Mouse (Mus musculus) forebrain, embryonic 16.5 days (tissue): ENCODE measurements around the gene Klhl28. TPM values are rescaled to one million over a fixed set of nuclear protein-coding genes. Genes with fewer than 3 reads are reported as not detected.

Experiments
- ATAC-seq: fragments of 200-750 bp; cut with Nextera tagmentation; 2 replicates; pipeline ENCODE4 v1.8.0; 2017; ENCODE audit warnings: mild to moderate bottlenecking, moderate library complexity
- H3K27ac ChIP-seq: fragments of 300-500 bp; sonication (generic); 2 replicates; pipeline ENCODE4 v1.5.1; 2014; ENCODE audit warnings: low read length, control low read depth
- H3K27me3 ChIP-seq: fragments of 300-500 bp; sonication (generic); replicated peaks from 2 replicates; pipeline ENCODE4 v1.6.1; 2014; ENCODE audit warnings: low read length; ENCODE audit not compliant: control insufficient read depth, insufficient read depth
- H3K36me3 ChIP-seq: fragments of 300-500 bp; sonication (generic); 2 replicates; pipeline ENCODE4 v1.6.1; 2014; ENCODE audit not compliant: control insufficient read depth, insufficient read depth
- H3K4me1 ChIP-seq: fragments of 300-500 bp; sonication (generic); replicated peaks from 2 replicates; pipeline ENCODE4 v1.6.1; 2014; ENCODE audit warnings: low read length; ENCODE audit not compliant: control insufficient read depth, insufficient read depth
- H3K4me2 ChIP-seq: fragments of 300-500 bp; sonication (generic); 2 replicates; pipeline ENCODE4 v1.6.1; 2014; ENCODE audit warnings: mild to moderate bottlenecking, low read length, control low read depth
- H3K4me3 ChIP-seq: fragments of 300-500 bp; sonication (generic); replicated peaks from 2 replicates; pipeline ENCODE4 v1.5.1; 2014; ENCODE audit warnings: mild to moderate bottlenecking, low read length, control low read depth
- H3K9ac ChIP-seq: fragments of 300-500 bp; sonication (generic); replicated peaks from 2 replicates; pipeline ENCODE4 v1.6.1; 2014; ENCODE audit warnings: low read depth, low read length, control low read depth
- H3K9me3 ChIP-seq: fragments of 300-500 bp; sonication (generic); 2 replicates; pipeline ENCODE4 v1.6.1; 2016; ENCODE audit warnings: low read length; ENCODE audit not compliant: control insufficient read depth
- WGBS: fragments of 180-500 bp; shearing (Covaris S2); extraction: QIAGEN DNeasy Blood & Tissue Kit; methylation state at CpG from one replicate; pipeline ENCODE4 v1.1.7; 2014; 5-methylcytosine and 5-hydroxymethylcytosine counted together
- polyA plus RNA-seq: library from polyadenylated mRNA; unstranded; fragments of >200 nt; fragmentation: Nextera tagmentation; extraction: Ambion mirVana; gene quantifications from 2 replicates; pipeline ENCODE4 v1.2.1, GENCODE M21; 2015

Gene Klhl28
- polyA plus RNA-seq, 1 experiment from 2014 or later = 27.7 TPM

GRCm38 (mm10) chr12:64966652-64967435 is 1.5 kb upstream of the Klhl28 start:
- H3K36me3 ChIP-seq = no peaks in the 10 kb centered on the region
- no peak overlapping the region; the same call in 1 of the 2 replicates for H3K27ac ChIP-seq
- H3K4me1 ChIP-seq = peaks cover 41% of the 10 kb centered on the region
- H3K27me3 ChIP-seq = no peaks in the 10 kb centered on the region
- 3% methylated on average over 19 of the region's 19 CpGs for WGBS
- ATAC-seq = no peak
- H3K4me3 ChIP-seq = peak overlapping the region; percentile 89
- no peaks in the 10 kb centered on the region for H3K9me3 ChIP-seq
- peak overlapping the region; percentile 86 for H3K9ac ChIP-seq
- H3K4me2 ChIP-seq = peak overlapping the region; percentile 85

GRCm38 (mm10) chr12:64966101-64966631 is 832 bp upstream of the Klhl28 start:
- Histone ChIP-seq H3K9me3 (no peaks in the 10 kb centered on the region), H3K36me3 (no peaks in the 10 kb centered on the region), H3K4me1 (peaks cover 37% of the 10 kb centered on the region), H3K9ac (peak overlapping the region; percentile 86), H3K27me3 (no peaks in the 10 kb centered on the region), H3K4me2 (peak overlapping the region; percentile 85), H3K27ac (peak overlapping the region; percentile 66), H3K4me3 (peak overlapping the region; percentile 89)
- no peak; the same call in 1 of the 2 replicates for ATAC-seq
- WGBS = 0% methylated on average over 44 of the region's 44 CpGs

- 28% methylated on average over 4 of the region's 4 CpGs for WGBS
- Histone ChIP-seq H3K36me3 (no peaks in the 10 kb centered on the region), H3K4me3 (peak overlapping the region; percentile 89), H3K4me2 (peak overlapping the region; percentile 62), H3K9ac (peak overlapping the region; percentile 57), H3K27ac (no peak overlapping the region), H3K9me3 (no peaks in the 10 kb centered on the region), H3K4me1 (peaks cover 26% of the 10 kb centered on the region), H3K27me3 (no peaks in the 10 kb centered on the region)
- ATAC-seq = no peak
Measured at GRCm38 (mm10) chr12:64964560-64964959, 774 bp downstream of the Klhl28 start.

GRCm38 (mm10) chr12:64937493-64937892 is 27.8 kb downstream of the Klhl28 start:
- 84% methylated on average over 2 of the region's 2 CpGs for WGBS
- H3K27ac ChIP-seq = no peak overlapping the region
- ATAC-seq = no peak
- H3K4me3 ChIP-seq = no peak overlapping the region
- no peaks in the 10 kb centered on the region for H3K9me3 ChIP-seq
- no peaks in the 10 kb centered on the region for H3K4me1 ChIP-seq
- H3K4me2 ChIP-seq = no peak overlapping the region
- no peaks in the 10 kb centered on the region for H3K27me3 ChIP-seq
- H3K36me3 ChIP-seq = peaks cover 8% of the 10 kb centered on the region; the same call in 1 of the 2 replicates
- no peak overlapping the region for H3K9ac ChIP-seq

GRCm38 (mm10) chr12:64917578-64918471 is 47.5 kb downstream of the Klhl28 start, which contains the start of gene Gm527:
Gene Gm527, plus strand, starts transcription at chr12:64917906.
- WGBS = under 1% methylated on average over 84 of the region's 93 CpGs
- H3K4me2 ChIP-seq = peak within 1 kb of the TSS; percentile 78
- peak; percentile 100 for ATAC-seq
- H3K36me3 ChIP-seq = peaks cover 2% of the 10 kb centered on the region; the same call in 1 of the 2 replicates
- peak within 1 kb of the TSS; percentile 86 for H3K9ac ChIP-seq
- H3K4me1 ChIP-seq = peaks cover 4% of the 10 kb centered on the region; the same call in 1 of the 2 replicates
- peak within 1 kb of the TSS; percentile 84 for H3K4me3 ChIP-seq
- no peaks in the 10 kb centered on the region for H3K27me3 ChIP-seq
- no peaks in the 10 kb centered on the region for H3K9me3 ChIP-seq
- peak within 1 kb of the TSS; percentile 50 for H3K27ac ChIP-seq

- Histone ChIP-seq H3K4me3 (no peak overlapping the region), H3K27ac (no peak overlapping the region), H3K27me3 (no peaks in the 10 kb centered on the region), H3K4me1 (peaks cover 4% of the 10 kb centered on the region; the same call in 1 of the 2 replicates), H3K9ac (no peak overlapping the region), H3K36me3 (no peaks in the 10 kb centered on the region), H3K4me2 (no peak overlapping the region), H3K9me3 (no peaks in the 10 kb centered on the region)
- no peak for ATAC-seq
Measured at GRCm38 (mm10) chr12:64916735-64917134, 48.6 kb downstream of the Klhl28 start.

- no peaks in the 10 kb centered on the region for H3K36me3 ChIP-seq
- H3K4me3 ChIP-seq = no peak overlapping the region
- 73% methylated on average over 6 of the region's 6 CpGs for WGBS
- H3K27ac ChIP-seq = no peak overlapping the region
- no peaks in the 10 kb centered on the region for H3K4me1 ChIP-seq
- no peak overlapping the region for H3K4me2 ChIP-seq
- H3K9ac ChIP-seq = no peak overlapping the region
- no peaks in the 10 kb centered on the region for H3K27me3 ChIP-seq
- no peaks in the 10 kb centered on the region for H3K9me3 ChIP-seq
- ATAC-seq = no peak
Measured at GRCm38 (mm10) chr12:64912996-64913395, 52.3 kb downstream of the Klhl28 start.

GRCm38 (mm10) chr12:64903186-64903585 is 62.1 kb downstream of the Klhl28 start:
- Histone ChIP-seq H3K9me3 (no peaks in the 10 kb centered on the region), H3K27ac (no peak overlapping the region), H3K9ac (no peak overlapping the region), H3K27me3 (no peaks in the 10 kb centered on the region), H3K36me3 (no peaks in the 10 kb centered on the region), H3K4me1 (no peaks in the 10 kb centered on the region), H3K4me3 (no peak overlapping the region), H3K4me2 (no peak overlapping the region)
- WGBS = 75% methylated on average over 8 of the region's 8 CpGs
- no peak for ATAC-seq

GRCm38 (mm10) chr12:64902506-64902905 is 62.8 kb downstream of the Klhl28 start:
- Histone ChIP-seq H3K27ac (no peak overlapping the region), H3K4me3 (no peak overlapping the region), H3K9ac (no peak overlapping the region), H3K9me3 (no peaks in the 10 kb centered on the region), H3K4me2 (no peak overlapping the region), H3K27me3 (no peaks in the 10 kb centered on the region), H3K4me1 (no peaks in the 10 kb centered on the region), H3K36me3 (no peaks in the 10 kb centered on the region)
- 56% methylated on average over 8 of the region's 8 CpGs for whole genome bisulfite sequencing
- ATAC-seq = peak; percentile 59
